Mouse (Mus musculus): ENCODE results near the gene Map1lc3a.

Gene Map1lc3a

GRCm38 (mm10) chr2:155276195-155276594 lies at the start of gene Map1lc3a:
TSS of gene Map1lc3a (plus strand) at chr2:155276297.
- DNase-seq: peak; percentile 98

GRCm38 (mm10) chr2:155235746-155236361 lies 40.2 kb upstream of the Map1lc3a start:
- DNase-seq: no peak

- peak; percentile 97 for DNase-seq
Measured at GRCm38 (mm10) chr2:155236362-155236992, 39.6 kb upstream of the Map1lc3a start, which contains the start of gene Dynlrb1. TSS of gene Dynlrb1 (plus strand) at chr2:155236533.

- no peak for DNase-seq
Measured at GRCm38 (mm10) chr2:155237276-155237675, 38.8 kb upstream of the Map1lc3a start.

DNA sequence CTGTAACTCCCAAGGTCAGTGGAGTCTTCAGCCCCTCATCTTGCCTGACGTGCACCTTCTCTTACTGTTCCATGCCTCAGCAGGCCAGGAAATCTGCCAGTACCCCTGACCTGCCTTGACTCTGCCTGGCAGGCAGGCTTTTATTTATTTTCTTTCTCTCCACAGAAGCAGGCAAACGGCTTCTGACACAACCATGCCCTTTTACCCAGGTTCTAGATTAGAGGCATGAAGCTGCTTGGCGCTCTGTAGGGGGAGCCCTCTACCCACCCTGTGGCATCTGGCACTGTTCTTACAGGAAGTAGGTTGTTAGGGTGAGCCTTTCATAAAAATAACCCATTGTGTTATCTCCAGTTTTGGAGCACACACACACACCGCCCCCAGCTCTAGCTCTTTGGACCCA lies 35.2 kb upstream of the Map1lc3a start:
- DNase-seq: no peak

DNA sequence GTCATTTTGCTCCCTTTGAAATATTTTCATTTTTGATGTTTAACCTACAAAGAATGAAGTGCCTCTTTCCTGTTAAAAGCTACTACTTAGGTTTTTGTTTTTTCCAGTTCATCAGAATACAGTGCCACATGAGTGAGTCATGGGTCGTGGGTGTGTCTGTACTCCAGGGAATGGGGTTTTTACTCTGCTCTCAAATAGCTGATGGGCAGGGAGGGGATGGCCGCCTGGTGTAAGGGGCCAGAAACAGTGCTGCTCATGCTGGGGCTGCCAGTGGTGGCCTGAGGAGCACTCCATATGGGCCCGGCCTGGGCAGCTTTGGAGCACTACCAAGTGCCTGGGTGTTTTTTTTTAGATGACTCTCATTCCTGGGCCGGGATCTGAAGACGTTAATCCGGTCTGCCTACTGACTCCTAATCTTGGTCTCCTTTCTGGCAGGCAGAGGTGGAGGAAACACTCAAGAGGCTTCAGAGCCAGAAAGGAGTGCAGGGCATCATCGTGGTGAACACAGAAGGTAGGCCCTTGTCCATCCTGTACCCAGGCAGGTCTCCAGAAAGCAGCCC lies 33.7 kb upstream of the Map1lc3a start:
- no peak for DNase-seq

- no peak for DNase-seq
Measured at GRCm38 (mm10) chr2:155246231-155246630, 29.9 kb upstream of the Map1lc3a start.

DNA sequence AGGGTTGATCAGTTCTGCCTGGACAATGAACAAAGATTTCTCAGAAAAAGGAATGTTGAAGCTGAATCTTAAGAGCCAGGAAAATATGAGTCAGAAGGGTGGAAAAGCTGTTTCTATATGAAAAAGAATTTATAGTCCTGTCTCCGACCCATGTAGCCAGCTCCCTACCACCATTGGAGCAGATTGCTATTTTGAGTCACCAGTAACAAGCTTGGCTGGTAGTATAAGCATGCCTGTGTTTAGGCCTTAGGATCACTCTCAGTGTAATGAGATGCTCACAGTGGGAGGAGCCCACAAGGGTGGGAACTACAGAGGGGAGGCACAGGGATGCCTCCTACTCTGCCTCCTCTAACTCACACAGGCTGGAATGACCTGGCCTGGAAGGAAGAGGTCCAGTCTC lies 27.9 kb upstream of the Map1lc3a start:
- no peak for DNase-seq

- no peak for DNase-seq
Measured at GRCm38 (mm10) chr2:155248718-155249117, 27.4 kb upstream of the Map1lc3a start.

DNA sequence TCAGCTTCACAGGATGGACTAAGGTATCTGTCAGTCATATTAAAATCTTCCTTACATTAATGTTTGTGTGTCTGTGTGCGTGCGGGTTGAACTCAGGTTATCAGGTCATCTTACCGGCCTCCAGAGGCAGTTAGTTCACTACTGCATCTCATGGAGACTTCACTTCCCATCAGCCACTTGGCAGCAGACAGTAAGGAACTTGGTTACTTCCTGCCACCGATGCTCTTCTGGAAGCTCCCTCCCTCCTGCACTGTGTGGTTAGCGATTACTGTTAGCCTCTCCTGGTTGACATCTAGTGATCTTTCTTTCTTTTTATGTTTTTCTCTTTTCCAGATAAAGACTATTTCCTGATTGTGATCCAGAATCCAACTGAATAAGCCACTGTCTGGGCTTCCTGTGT lies 26.5 kb upstream of the Map1lc3a start:
- no peak for DNase-seq

GRCm38 (mm10) chr2:155265526-155265925 lies 10.6 kb upstream of the Map1lc3a start:
- no peak for DNase-seq

- no peak for DNase-seq
Measured at GRCm38 (mm10) chr2:155266896-155267295, 9.2 kb upstream of the Map1lc3a start.

- no peak for DNase-seq
Measured at GRCm38 (mm10) chr2:155271957-155272356, 4.1 kb upstream of the Map1lc3a start.

- no peak for DNase-seq
Measured at GRCm38 (mm10) chr2:155272396-155273170, 3.5 kb upstream of the Map1lc3a start.

GRCm38 (mm10) chr2:155273603-155274002 lies 2.5 kb upstream of the Map1lc3a start:
- no peak for DNase-seq

DNA sequence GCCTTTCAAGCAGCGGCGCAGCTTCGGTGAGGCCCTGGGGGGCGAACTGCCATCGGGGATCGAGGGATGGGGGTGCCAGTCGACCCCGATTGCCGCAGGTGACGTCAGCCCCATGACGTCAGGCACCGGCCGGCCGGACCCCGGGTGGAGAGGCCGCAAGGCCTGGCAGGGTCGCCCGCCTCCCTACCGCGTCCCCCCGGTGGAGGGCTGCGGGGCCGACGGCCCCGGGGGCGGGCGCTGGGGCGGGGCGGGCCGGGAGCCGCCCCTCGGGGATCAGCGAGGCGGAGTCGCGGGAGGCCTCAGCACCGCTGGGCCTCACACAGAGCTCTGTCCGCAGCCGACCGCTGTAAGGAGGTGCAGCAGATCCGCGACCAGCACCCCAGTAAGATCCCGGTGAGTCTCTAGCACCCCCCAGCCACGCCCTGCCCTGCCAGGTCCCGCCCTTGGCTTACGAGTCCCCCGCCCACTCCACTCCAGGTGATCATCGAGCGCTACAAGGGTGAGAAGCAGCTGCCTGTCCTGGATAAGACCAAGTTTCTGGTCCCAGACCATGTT lies 601 bp downstream of the Map1lc3a start:
- DNase-seq: peak; percentile 76

GRCm38 (mm10) chr2:155277721-155278120 lies 1.6 kb downstream of the Map1lc3a start:
- DNase-seq: peak; percentile 56

- peak; percentile 68 for DNase-seq
Measured at GRCm38 (mm10) chr2:155278361-155278760, 2.3 kb downstream of the Map1lc3a start.

DNA sequence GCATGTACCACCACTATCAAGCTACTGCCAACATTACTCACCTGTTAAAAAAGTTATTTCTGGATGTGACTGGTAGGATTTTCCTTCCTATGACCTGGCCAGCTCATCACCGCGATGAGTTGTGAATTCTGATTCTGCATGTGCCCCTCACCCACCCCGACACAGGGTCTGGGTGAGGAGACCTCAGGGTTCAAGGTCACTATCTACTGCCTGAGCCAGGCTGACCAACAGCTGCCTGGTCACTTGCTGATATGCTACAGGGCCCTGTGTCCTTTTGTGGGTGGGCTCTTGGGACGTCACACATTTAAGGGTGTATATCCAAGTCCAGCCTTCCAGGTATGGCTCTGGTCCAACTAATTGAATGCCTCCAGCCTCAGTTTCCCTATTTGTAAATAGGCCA lies 3.1 kb downstream of the Map1lc3a start:
- peak; percentile 38 for DNase-seq

GRCm38 (mm10) chr2:155280116-155280515 lies 4.0 kb downstream of the Map1lc3a start:
- no peak for DNase-seq

- no peak for DNase-seq
Measured at GRCm38 (mm10) chr2:155283793-155284192, 7.7 kb downstream of the Map1lc3a start.

DNA sequence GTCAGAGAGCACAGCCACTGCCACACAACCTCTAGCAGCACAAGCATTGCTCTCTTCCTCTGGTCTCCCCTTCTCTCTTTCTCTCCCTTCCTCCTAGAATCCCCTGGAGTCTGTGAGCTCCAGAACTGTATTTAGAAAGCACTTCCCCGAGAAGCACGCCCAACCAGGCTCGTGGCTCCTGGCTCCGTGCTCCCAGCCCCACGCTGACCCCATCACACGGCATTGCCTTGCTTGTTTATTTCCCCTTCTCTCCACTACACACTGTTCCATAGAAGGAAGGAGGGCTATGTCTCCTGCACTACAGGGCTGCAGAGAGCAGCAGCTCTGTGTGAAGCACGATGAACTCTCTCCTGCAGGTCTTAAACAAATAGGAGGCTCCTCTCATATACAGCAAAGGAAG lies 8.6 kb downstream of the Map1lc3a start:
- no peak for DNase-seq

GRCm38 (mm10) chr2:155285744-155286143 lies 9.6 kb downstream of the Map1lc3a start:
- no peak for DNase-seq
